ENCODE assay signal across 33 mouse cellular contexts in the genomic region with DNA sequence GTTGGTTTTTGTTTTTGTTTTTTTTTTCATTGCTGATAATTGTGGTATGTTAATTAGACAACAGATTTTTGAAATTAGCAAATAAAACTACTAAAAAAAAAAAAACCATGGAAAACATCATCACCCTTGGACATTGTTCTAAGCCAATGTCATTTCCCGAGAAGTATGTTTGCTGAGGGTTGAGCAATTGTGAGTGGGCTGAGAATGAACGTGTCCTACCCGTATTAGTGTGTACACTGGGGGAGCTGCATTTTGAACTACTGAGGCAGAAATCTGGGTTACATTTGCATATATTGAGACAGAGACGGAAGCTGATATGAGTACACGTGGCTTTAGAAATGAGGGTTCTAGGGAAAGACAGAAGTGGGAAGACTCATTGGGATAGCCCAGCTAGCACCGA. TPM values are rescaled to one million over a fixed set of nuclear protein-coding genes. Genes with fewer than 3 reads are reported as not detected.
DNase-seq lines count a peak whose midpoint lies in the region; ATAC-seq and TF ChIP-seq lines count a peak whose summit lies in the region.
"Had no signal": no experiment of that assay in that cellular context is flagged by ENCODE, and none has a peak within 500 bp of the region (broad histone marks: within the 10 kb centered on the region; RNA-seq: fewer than 3 reads in every experiment).

No protein-coding gene starts in this region.

- H3K9ac ChIP-seq in liver, adult 2 months (ENCODE audit: low read depth, low read length): peak overlapping the region; percentile 55; the same call in 1 of the 2 replicates
- H3K9ac ChIP-seq in liver, embryonic 12.5 days: no peak overlapping the region
- H3K9ac ChIP-seq in liver, postnatal 0 days (replicated peaks): no peak overlapping the region
- H3K9ac ChIP-seq: embryonic facial prominence, embryonic 13.5 days; forebrain, embryonic 13.5 days; heart, embryonic 13.5 days; hindbrain, embryonic 14.5 days had no signal

- TF ChIP-seq CTCF in liver, adult 2 months (IDR thresholded peaks at IDR 0.05; ENCODE audit: low read depth, low read length): no peak
- TF ChIP-seq CTCF in liver, postnatal 0 days (IDR thresholded peaks at IDR 0.05; ENCODE audit: low read depth): no peak

- peaks cover 23% of the 10 kb centered on the region for H3K4me1 ChIP-seq in liver, adult 2 months (ENCODE audit: control insufficient read depth, insufficient read depth, low read length)
- no peaks in the 10 kb centered on the region for H3K4me1 ChIP-seq in liver, embryonic 12.5 days
- H3K4me1 ChIP-seq in liver, postnatal 0 days (ENCODE audit: insufficient read depth): no peaks in the 10 kb centered on the region
- H3K4me1 ChIP-seq: embryonic facial prominence, embryonic 10.5 days; embryonic facial prominence, embryonic 13.5 days; forebrain, embryonic 10.5 days; forebrain, embryonic 13.5 days; heart, embryonic 10.5 days had no signal

- H3K4me3 ChIP-seq in liver, adult 2 months (ENCODE audit: insufficient read depth, low read depth, low read length): no peak overlapping the region
- no peak overlapping the region for H3K4me3 ChIP-seq in liver, embryonic 12.5 days
- no peak overlapping the region for H3K4me3 ChIP-seq in liver, postnatal 0 days (ENCODE audit: low read depth, low read length)
- H3K4me3 ChIP-seq: embryonic facial prominence, embryonic 10.5 days; embryonic facial prominence, embryonic 13.5 days; erythroblast, embryonic 14.5 days; forebrain, embryonic 10.5 days; forebrain, embryonic 13.5 days; heart, embryonic 10.5 days; heart, embryonic 13.5 days had no signal

- no peak for TF ChIP-seq EP300 in liver, postnatal 0 days (IDR thresholded peaks at IDR 0.05; ENCODE audit: low read depth)

- H3K36me3 ChIP-seq in liver, adult 2 months (ENCODE audit: control insufficient read depth, insufficient read depth, low read length): no peaks in the 10 kb centered on the region
- H3K36me3 ChIP-seq in liver, embryonic 12.5 days: no peaks in the 10 kb centered on the region
- H3K36me3 ChIP-seq in liver, postnatal 0 days (replicated peaks; ENCODE audit: insufficient read depth, low read length): no peaks in the 10 kb centered on the region
- H3K36me3 ChIP-seq: embryonic facial prominence, embryonic 10.5 days; embryonic facial prominence, embryonic 13.5 days; forebrain, embryonic 10.5 days; heart, embryonic 10.5 days; heart, embryonic 13.5 days had no signal

- no peak overlapping the region for H3K4me2 ChIP-seq in liver, embryonic 12.5 days
- H3K4me2 ChIP-seq in liver, postnatal 0 days (ENCODE audit: low read depth, low read length): 0 out of 2 replicates have a peak overlapping the region, but pooled peaks have one; percentile 48
- H3K4me2 ChIP-seq: embryonic facial prominence, embryonic 13.5 days; forebrain, embryonic 13.5 days; heart, embryonic 13.5 days; hindbrain, embryonic 14.5 days had no signal

- TF ChIP-seq POLR2A in liver, adult 2 months (IDR thresholded peaks at IDR 0.05; ENCODE audit: extremely low read depth, insufficient read depth, low read length): no peak

- peaks cover 4% of the 10 kb centered on the region; the same call in 1 of the 2 replicates for H3K79me2 ChIP-seq in liver, adult 2 months (ENCODE audit: control insufficient read depth, insufficient read depth, low read length)

- no peaks in the 10 kb centered on the region for H3K27me3 ChIP-seq in liver, adult 2 months (ENCODE audit: control insufficient read depth, insufficient read depth, low read length)
- H3K27me3 ChIP-seq in liver, embryonic 12.5 days (replicated peaks): no peaks in the 10 kb centered on the region
- H3K27me3 ChIP-seq in liver, postnatal 0 days (ENCODE audit: insufficient read depth, low read length): no peaks in the 10 kb centered on the region
- H3K27me3 ChIP-seq: embryonic facial prominence, embryonic 13.5 days; forebrain, embryonic 13.5 days; heart, embryonic 13.5 days had no signal

- peak overlapping the region; percentile 99 for H3K27ac ChIP-seq in liver, adult 2 months (replicated peaks; ENCODE audit: insufficient read depth, low read depth, low read length)
- no peak overlapping the region for H3K27ac ChIP-seq in liver, embryonic 12.5 days
- peak overlapping the region; percentile 82 for H3K27ac ChIP-seq in liver, postnatal 0 days (ENCODE audit: low read depth)
- H3K27ac ChIP-seq: embryonic facial prominence, embryonic 10.5 days; embryonic facial prominence, embryonic 13.5 days; forebrain, embryonic 10.5 days; forebrain, embryonic 13.5 days; heart, embryonic 10.5 days; heart, embryonic 13.5 days; hindbrain, embryonic 14.5 days; hindbrain, postnatal 0 days had no signal

- no peak for ATAC-seq in liver, embryonic 12.5 days
- ATAC-seq in liver, postnatal 0 days: peak; percentile 72
- ATAC-seq: activated CD4-positive, CD25-positive, alpha-beta regulatory T cell, adult 4 months; forebrain, embryonic 13.5 days; forebrain, embryonic 16.5 days; hindbrain, postnatal 0 days had no signal

- no peaks in the 10 kb centered on the region for H3K9me3 ChIP-seq in liver, embryonic 12.5 days (replicated peaks)
- H3K9me3 ChIP-seq in liver, postnatal 0 days (ENCODE audit: low read length): no peaks in the 10 kb centered on the region
- H3K9me3 ChIP-seq: embryonic facial prominence, embryonic 10.5 days; embryonic facial prominence, embryonic 13.5 days; forebrain, embryonic 10.5 days; forebrain, embryonic 13.5 days; heart, embryonic 10.5 days; heart, embryonic 13.5 days had no signal

- peak; percentile 98 for DNase-seq in liver, adult 2 months (ENCODE audit: extremely low read depth, low read depth, low spot score)
- DNase-seq in lung, postnatal 36 days: peak; percentile 53
- DNase-seq in lung, postnatal 25 days (ENCODE audit: low spot score): no peak
- no peak for DNase-seq in liver, postnatal 0 days
- no peak for DNase-seq in lung, postnatal 14 days
- DNase-seq: adrenal gland, adult 8-10 months; adrenal gland, postnatal 25 days; cerebellum, adult 11-12 months; cerebellum, adult 8-10 months; cerebellum, postnatal 10 days; cerebellum, postnatal 36 days; embryo, embryonic 11 days; gastrocnemius, postnatal 10 days; gastrocnemius, postnatal 36 days; heart, adult 18-20 months; heart, postnatal 14 days; heart, postnatal 4 days had no signal

- 24% methylated on average over 6 of the region's 6 CpGs for WGBS in liver, adult 2 months
- 71% methylated on average over 6 of the region's 6 CpGs for WGBS in liver, embryonic 12.5 days (ENCODE audit: insufficient replicate concordance)
- 63% methylated on average over 6 of the region's 6 CpGs for WGBS in liver, postnatal 0 days (ENCODE audit: insufficient replicate concordance)

RNA-seq across cellular contexts. Expression of gene Pzp, which starts 6.8 kb away (rescaled TPM):
- total RNA-seq in liver, adult 2 months (2014; rRNA removed): 1,917 and 2,554 TPM in 2 replicates
- polyA plus RNA-seq in liver, adult 2 months (2012; rRNA removed): 1,366 and 1,553 TPM in 2 replicates
- polyA plus RNA-seq in liver, embryonic 12.5 days (2016; fragmentation: Nextera tagmentation; extraction: Ambion mirVana): 38.6 and 46.3 TPM in 2 replicates
- polyA plus RNA-seq in liver, postnatal 0 days (2015; fragmentation: Nextera tagmentation; extraction: Ambion mirVana): 1,244 and 1,400 TPM in 2 replicates
- total RNA-seq: hindbrain, postnatal 0 days had no signal
- polyA plus RNA-seq: cortical plate, adult 2 months; embryonic facial prominence, embryonic 10.5 days; forebrain, embryonic 10.5 days; forebrain, embryonic 13.5 days; forebrain, embryonic 16.5 days; hindbrain, embryonic 11.5 days had no signal

RNA-seq across cellular contexts. Expression of gene A2ml1, which starts 48.1 kb away (rescaled TPM):
- 3.8 and 8.8 TPM in 2 replicates for total RNA-seq in liver, adult 2 months (2014; rRNA removed)
- polyA plus RNA-seq in liver, adult 2 months (2012; rRNA removed): 3.7 and 7.5 TPM in 2 replicates
- polyA plus RNA-seq in liver, embryonic 12.5 days (2016; fragmentation: Nextera tagmentation; extraction: Ambion mirVana): 1.4 and 1.7 TPM in 2 replicates
- 29.7 and 30.6 TPM in 2 replicates for polyA plus RNA-seq in liver, postnatal 0 days (2015; fragmentation: Nextera tagmentation; extraction: Ambion mirVana)
- total RNA-seq: adrenal gland, adult 8-10 months; adrenal gland, postnatal 25 days; ES-E14; gastrocnemius, adult 18-20 months; gastrocnemius, postnatal 10 days; gastrocnemius, postnatal 36 days; heart, postnatal 14 days had no signal
- polyA plus RNA-seq: embryonic facial prominence, embryonic 10.5 days; erythroblast, embryonic 14.5 days; forebrain, embryonic 10.5 days; hindbrain, embryonic 11.5 days had no signal

Comparison
In these comparisons a context has a peak if more than half of its experiments do, and no peak if none do; other contexts are left out.
1. DNase-seq: peak in liver, adult 2 months (single experiment) and lung, postnatal 36 days (single experiment); none in lung, postnatal 25 days (single experiment), liver, postnatal 0 days (single experiment) and lung, postnatal 14 days (single experiment).
2. RNA of gene Pzp, which starts 6.8 kb away (polyA plus RNA-seq): 1,366 to 1,553 TPM in liver, adult 2 months and 1,244 to 1,400 TPM in liver, postnatal 0 days; 38.6 to 46.3 TPM in liver, embryonic 12.5 days; every median in the first group is over 10 times any median in the second.